Mouse (Mus musculus): Measurements from ENCODE around the gene Trim13.

GRCm38 (mm10) chr14:61604081-61604480 is 6.0 kb downstream of the Trim13 start:
- no peak for TF ChIP-seq GATA2 (IDR thresholded peaks at IDR 0.05; ENCODE audit: borderline replicate concordance, low read depth, low read length)
- TF ChIP-seq CTCF (IDR thresholded peaks at IDR 0.05; ENCODE audit: low read depth, low read length) = no peak
